Mouse (Mus musculus) erythroblast, embryonic 14.5 days (primary cell): ENCODE data around the gene Gipc2.

ENCODE experiments used
- GATA1 ChIP-seq: IDR thresholded peaks from 2 replicates; pipeline ENCODE4 v1.6.1; 2012; ENCODE audit warnings: low read length, inconsistent platforms, mixed read lengths
- TAL1 ChIP-seq: IDR thresholded peaks from 3 replicates; pipeline ENCODE4 v1.6.1; 2012; ENCODE audit warnings: low read length, inconsistent platforms, mixed read lengths

DNA sequence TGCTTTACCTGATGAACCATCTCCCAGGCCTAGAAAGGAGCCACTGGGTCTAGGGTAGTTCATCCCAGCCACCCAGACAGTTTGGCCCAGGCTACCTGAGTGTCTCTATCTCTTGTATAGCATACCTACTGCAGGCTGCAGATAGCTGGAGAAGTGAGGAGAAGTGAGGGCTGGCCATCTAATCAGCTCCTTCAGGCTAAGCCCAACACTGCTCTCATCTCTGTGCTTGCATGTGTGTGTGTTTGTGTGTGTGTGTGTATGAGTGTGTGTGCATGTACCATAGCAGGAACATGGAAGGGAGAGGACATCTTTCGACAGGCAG lies 13.6 kb downstream of the Gipc2 start:
- TF ChIP-seq GATA1 (peak; percentile 79), TAL1 (peak; percentile 89)
